Mouse (Mus musculus) hindbrain, embryonic 16.5 days (tissue): ENCODE measurements around the gene Zmiz1. TPM values are rescaled to one million over a fixed set of nuclear protein-coding genes. Genes with fewer than 3 reads are reported as not detected.

ENCODE experiments used
- ATAC-seq: fragments of 200-750 bp; cut with Nextera tagmentation; 2 replicates; pipeline ENCODE4 v1.8.0; 2017; ENCODE audit warnings: moderate TSS enrichment, moderate library complexity
- H3K27ac ChIP-seq: fragments of 300-500 bp; sonication (generic); 2 replicates; pipeline ENCODE4 v1.5.1; 2014; ENCODE audit warnings: low read depth, mild to moderate bottlenecking, control low read depth, low read length, moderate library complexity
- H3K27me3 ChIP-seq: fragments of 300-500 bp; sonication (generic); replicated peaks from 2 replicates; pipeline ENCODE4 v1.6.1; 2014; ENCODE audit warnings: low read length; ENCODE audit not compliant: control insufficient read depth, insufficient read depth
- H3K36me3 ChIP-seq: fragments of 300-500 bp; sonication (generic); 2 replicates; pipeline ENCODE4 v1.6.1; 2014; ENCODE audit warnings: mild to moderate bottlenecking, low read length, moderate library complexity, mixed read lengths; ENCODE audit not compliant: control insufficient read depth, insufficient read depth
- H3K4me1 ChIP-seq: fragments of 300-500 bp; sonication (generic); 2 replicates; pipeline ENCODE4 v1.6.1; 2014; ENCODE audit warnings: low read depth, low read length; ENCODE audit not compliant: control insufficient read depth, insufficient read depth
- H3K4me2 ChIP-seq: fragments of 300-500 bp; sonication (generic); 2 replicates; pipeline ENCODE4 v1.6.1; 2014; ENCODE audit warnings: mild to moderate bottlenecking, low read length, control low read depth, moderate library complexity
- H3K4me3 ChIP-seq: fragments of 300-500 bp; sonication (generic); 2 replicates; pipeline ENCODE4 v1.5.1; 2014; ENCODE audit warnings: mild to moderate bottlenecking, low read length, control low read depth, moderate library complexity
- H3K9ac ChIP-seq: fragments of 300-500 bp; sonication (generic); 2 replicates; pipeline ENCODE4 v1.6.1; 2014; ENCODE audit warnings: low read depth, mild to moderate bottlenecking, control low read depth, low read length, moderate library complexity
- H3K9me3 ChIP-seq: fragments of 300-500 bp; sonication (generic); 2 replicates; pipeline ENCODE4 v1.6.1; 2014; ENCODE audit warnings: mild to moderate bottlenecking, low read length, moderate library complexity; ENCODE audit not compliant: control insufficient read depth
- WGBS: fragments of 180-500 bp; shearing (Covaris S2); extraction: QIAGEN DNeasy Blood & Tissue Kit; methylation state at CpG from one replicate; pipeline ENCODE4 v1.1.7; 2014; 5-methylcytosine and 5-hydroxymethylcytosine counted together
- polyA plus RNA-seq: library from polyadenylated mRNA; unstranded; fragments of >200 nt; fragmentation: Nextera tagmentation; extraction: Ambion mirVana; gene quantifications from 2 replicates; pipeline ENCODE4 v1.2.1, GENCODE M21; 2015

Zmiz1 gene
- polyA plus RNA-seq, 1 experiment from 2014 or later, result 50.4 TPM

DNA sequence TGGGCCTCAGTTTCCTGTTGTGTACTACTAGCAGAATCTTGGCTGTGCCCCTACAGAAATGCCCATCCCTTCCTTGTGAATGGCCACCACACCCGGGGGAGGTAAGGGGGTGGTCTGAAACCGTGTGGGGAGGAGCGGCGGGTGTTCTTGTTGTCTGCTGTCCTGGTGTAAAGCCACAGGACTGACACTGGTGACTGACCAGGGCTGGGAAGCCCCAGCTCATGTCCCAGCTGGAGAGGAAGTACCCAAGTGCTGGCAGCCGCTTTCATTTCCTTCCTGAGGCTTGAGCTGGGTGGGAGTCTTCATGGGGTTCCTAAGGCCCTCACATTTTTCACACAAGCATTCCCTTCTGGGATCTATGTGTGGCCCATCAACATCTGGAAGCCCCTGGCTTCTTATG, 155.7 kb downstream of the Zmiz1 start:
- no peak for ATAC-seq
- no peaks in the 10 kb centered on the region for H3K27me3 ChIP-seq
- no peaks in the 10 kb centered on the region for H3K36me3 ChIP-seq
- no peak overlapping the region for H3K27ac ChIP-seq
- no peak overlapping the region for H3K9ac ChIP-seq
- 71% methylated on average over 5 of the region's 5 CpGs for WGBS
- H3K4me3 ChIP-seq, result no peak overlapping the region
- peaks cover 72% of the 10 kb centered on the region for H3K4me1 ChIP-seq
- H3K4me2 ChIP-seq, result no peak overlapping the region
- no peaks in the 10 kb centered on the region for H3K9me3 ChIP-seq

DNA sequence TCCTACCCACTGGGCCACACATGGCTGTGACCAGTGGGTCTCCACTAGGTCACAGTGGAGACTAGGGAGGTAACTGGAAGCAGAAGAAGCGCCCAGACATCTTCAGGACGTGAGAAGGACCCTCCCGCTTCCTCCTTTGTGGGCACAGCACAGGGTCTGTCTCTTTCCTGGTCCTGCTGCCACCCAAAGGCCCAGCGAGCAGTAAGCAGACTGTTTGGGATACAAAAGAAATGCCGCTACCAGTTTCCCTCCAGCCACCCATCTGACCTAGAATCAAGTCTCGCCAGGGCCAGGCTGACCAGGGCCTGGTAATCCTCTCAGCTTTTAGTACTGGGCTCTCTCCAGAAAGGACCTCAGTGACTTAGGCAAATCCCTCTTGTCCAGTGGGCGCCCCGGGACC, 156.6 kb downstream of the Zmiz1 start:
- Histone ChIP-seq H3K4me1 (peaks cover 67% of the 10 kb centered on the region), H3K27me3 (no peaks in the 10 kb centered on the region), H3K4me3 (no peak overlapping the region), H3K36me3 (no peaks in the 10 kb centered on the region), H3K4me2 (no peak overlapping the region), H3K27ac (no peak overlapping the region), H3K9ac (no peak overlapping the region), H3K9me3 (no peaks in the 10 kb centered on the region)
- 76% methylated on average over 8 of the region's 8 CpGs for whole genome bisulfite sequencing
- ATAC-seq, result no peak

DNA sequence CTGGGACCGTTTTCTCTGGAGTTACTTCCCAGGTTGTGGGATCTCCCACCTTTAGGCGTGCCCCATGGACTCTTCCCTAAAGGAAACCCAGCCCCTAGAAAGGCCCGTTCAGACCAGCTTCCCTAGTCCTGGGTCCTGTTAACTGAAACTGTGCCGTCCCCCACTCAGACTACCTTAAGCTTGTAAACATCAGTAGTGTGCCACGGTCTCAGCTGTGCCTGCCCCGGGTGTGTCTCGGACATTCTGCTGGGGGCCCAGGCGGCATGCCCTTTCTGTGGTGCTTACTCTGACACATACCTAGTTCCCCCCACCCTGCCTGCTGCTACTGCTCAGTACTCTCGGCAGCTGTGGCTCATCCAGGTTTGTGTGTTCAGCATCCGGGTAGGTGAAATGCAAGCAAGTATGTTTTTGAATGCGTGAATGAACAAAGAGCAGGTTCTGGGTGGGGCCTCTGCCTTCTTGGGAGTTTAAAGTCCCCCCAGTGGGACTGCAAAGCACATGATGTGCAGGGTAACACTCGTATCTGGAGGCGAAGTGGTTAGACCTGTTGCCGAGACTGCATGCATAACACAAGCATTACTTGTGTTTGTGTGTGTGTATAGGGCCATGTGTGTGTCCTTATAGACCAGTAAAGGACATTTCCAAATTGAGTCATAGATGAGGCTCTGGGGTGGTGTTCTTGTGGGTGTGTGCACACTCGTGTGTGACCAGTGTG, 157.2 kb downstream of the Zmiz1 start:
- Histone ChIP-seq H3K4me2 (no peak overlapping the region), H3K27me3 (no peaks in the 10 kb centered on the region), H3K4me3 (no peak overlapping the region), H3K4me1 (peaks cover 66% of the 10 kb centered on the region), H3K9ac (no peak overlapping the region), H3K36me3 (no peaks in the 10 kb centered on the region), H3K9me3 (no peaks in the 10 kb centered on the region), H3K27ac (0 out of 2 replicates have a peak overlapping the region, but pooled peaks have one; percentile 3)
- no peak for ATAC-seq
- WGBS, result 81% methylated on average over 15 of the region's 15 CpGs

DNA sequence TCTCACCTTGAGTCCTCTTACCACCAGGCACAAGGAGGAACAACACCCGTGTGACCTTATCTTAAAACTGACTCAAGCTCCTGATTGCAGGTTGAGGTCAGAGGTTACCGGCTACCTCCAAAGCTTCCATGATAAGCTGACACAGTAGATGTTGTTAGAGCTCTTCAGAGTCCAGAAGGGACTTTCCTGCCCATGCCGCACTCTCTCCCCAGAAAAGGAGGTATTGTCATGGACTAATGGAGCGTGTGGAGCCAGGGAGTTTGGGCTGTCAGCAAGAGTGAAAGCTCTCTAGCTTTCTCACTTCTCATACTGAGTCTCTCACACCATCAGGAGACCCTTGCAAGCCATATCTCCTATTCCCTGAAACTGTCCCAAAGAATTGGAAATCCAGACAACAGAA, 158.3 kb downstream of the Zmiz1 start:
- Histone ChIP-seq H3K4me3 (no peak overlapping the region), H3K27ac (no peak overlapping the region), H3K27me3 (no peaks in the 10 kb centered on the region), H3K4me2 (no peak overlapping the region), H3K9me3 (no peaks in the 10 kb centered on the region), H3K36me3 (no peaks in the 10 kb centered on the region), H3K4me1 (peaks cover 63% of the 10 kb centered on the region), H3K9ac (no peak overlapping the region)
- ATAC-seq, result no peak
- 48% methylated on average over 4 of the region's 4 CpGs for WGBS

DNA sequence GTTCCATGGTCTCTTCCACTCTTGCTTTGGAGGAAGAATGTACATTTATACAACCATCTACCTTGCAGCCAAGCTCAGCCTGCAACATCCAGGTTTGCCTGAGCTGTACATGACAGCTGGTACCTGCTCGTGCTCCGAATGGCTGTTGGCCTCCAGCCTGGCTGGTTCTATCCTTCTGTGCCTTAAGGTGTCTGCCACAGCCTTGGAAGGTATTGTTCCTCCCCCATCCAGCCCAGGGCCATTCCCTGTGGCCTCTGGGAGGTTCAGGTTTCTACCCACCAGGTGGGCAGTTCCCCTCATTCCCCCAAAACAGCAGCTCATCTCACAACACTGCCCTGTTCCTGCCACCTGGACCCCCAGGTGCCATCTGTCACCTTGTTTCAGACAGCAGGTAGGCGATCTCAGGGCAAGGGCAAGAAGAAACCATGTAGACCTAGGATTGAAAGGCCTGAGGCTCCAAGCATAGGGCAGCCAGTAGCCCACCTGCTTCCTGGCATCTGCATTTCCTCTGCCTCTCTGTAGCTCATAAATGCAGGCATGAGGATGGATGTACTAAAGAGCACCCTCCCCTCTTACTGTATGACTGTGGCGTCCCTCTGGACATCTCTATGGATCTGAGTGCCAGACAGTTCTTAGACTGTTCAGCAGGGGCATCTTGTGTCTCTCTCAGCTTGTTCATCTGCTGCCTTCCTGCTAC, 160.2 kb downstream of the Zmiz1 start:
- Histone ChIP-seq H3K9me3 (no peaks in the 10 kb centered on the region), H3K27ac (peak overlapping the region; percentile 60), H3K36me3 (no peaks in the 10 kb centered on the region), H3K4me2 (no peak overlapping the region), H3K27me3 (no peaks in the 10 kb centered on the region), H3K4me1 (peaks cover 68% of the 10 kb centered on the region), H3K9ac (peak overlapping the region; percentile 23; the same call in 1 of the 2 replicates), H3K4me3 (no peak overlapping the region)
- WGBS, result 57% methylated on average over 4 of the region's 4 CpGs
- ATAC-seq, result 0 out of 2 replicates have a peak, but pooled peaks have one; percentile 10

DNA sequence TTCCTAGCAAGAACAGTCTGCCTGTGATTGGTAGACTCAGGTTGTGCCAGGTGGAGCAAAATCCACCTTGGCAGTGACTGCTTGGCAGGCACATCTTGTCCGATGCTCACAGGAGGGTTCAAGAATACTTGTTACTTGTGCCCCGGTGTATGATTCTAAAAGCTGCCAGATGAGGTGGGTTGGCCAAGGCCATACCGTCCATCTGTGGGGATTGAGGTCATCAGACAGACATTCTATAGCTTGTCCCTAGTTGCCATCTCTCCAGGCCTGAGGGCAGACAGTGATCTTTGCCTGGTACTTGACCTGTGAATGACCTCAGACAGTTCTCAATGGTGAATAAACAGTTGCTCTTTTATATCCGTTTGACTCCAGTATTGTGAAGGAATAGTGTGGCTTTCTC, 161.8 kb downstream of the Zmiz1 start:
- no peak overlapping the region for H3K4me3 ChIP-seq
- no peaks in the 10 kb centered on the region for H3K9me3 ChIP-seq
- H3K27ac ChIP-seq, result no peak overlapping the region; the same call in 1 of the 2 replicates
- H3K36me3 ChIP-seq, result no peaks in the 10 kb centered on the region
- H3K4me2 ChIP-seq, result no peak overlapping the region
- no peaks in the 10 kb centered on the region for H3K27me3 ChIP-seq
- WGBS, result 46% methylated on average over 4 of the region's 4 CpGs
- no peak for ATAC-seq
- H3K9ac ChIP-seq, result no peak overlapping the region
- H3K4me1 ChIP-seq, result peaks cover 59% of the 10 kb centered on the region

DNA sequence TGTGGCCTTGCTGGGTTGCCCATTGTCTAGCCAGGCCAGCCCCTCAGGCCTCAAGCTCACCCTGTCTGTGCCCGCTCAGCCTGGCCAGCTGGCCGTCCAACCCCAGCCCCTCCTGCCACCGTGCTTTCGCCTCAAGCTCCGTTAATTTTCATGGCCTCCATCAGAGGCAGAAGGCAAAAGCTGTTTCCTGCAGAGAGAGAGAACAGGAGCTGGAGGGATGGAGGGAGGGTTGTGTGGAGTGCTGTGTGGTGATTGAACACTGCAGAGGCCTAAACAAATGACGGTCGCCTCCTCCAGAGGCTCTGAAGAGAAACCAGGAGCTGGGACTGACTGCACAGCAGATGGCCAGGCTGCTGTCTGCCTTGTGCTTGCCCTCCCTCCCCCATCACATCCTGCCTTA, 164.7 kb downstream of the Zmiz1 start:
- peaks cover 53% of the 10 kb centered on the region for H3K4me1 ChIP-seq
- H3K4me2 ChIP-seq, result no peak overlapping the region
- no peaks in the 10 kb centered on the region for H3K9me3 ChIP-seq
- H3K27ac ChIP-seq, result peak overlapping the region; percentile 73
- peak; percentile 60 for ATAC-seq
- no peaks in the 10 kb centered on the region for H3K36me3 ChIP-seq
- H3K4me3 ChIP-seq, result no peak overlapping the region
- 20% methylated on average over 7 of the region's 7 CpGs for WGBS
- H3K9ac ChIP-seq, result peak overlapping the region; percentile 1; the same call in 1 of the 2 replicates
- H3K27me3 ChIP-seq, result no peaks in the 10 kb centered on the region

DNA sequence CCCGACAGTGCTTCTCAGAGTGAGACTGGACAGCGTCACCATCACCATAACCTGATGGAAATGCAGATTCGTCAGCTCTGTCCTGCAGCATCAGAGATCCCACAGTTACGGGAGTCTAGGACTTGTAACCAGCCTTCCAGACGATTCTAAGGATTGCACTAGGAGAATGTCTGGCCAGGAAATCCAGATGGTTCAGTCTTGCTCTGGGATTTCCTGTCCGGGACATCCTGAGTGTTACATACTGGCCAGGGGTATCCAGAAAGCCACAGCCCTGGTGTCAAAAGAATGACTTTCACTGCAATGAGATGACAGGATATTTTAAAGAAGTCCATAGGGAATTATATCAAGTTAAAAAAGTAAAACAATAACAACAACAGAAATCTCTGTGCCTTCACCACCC, 165.7 kb downstream of the Zmiz1 start:
- 0 out of 2 replicates have a peak overlapping the region, but pooled peaks have one; percentile 73 for H3K27ac ChIP-seq
- H3K4me3 ChIP-seq, result no peak overlapping the region
- H3K4me2 ChIP-seq, result no peak overlapping the region
- H3K9ac ChIP-seq, result no peak overlapping the region
- peaks cover 46% of the 10 kb centered on the region for H3K4me1 ChIP-seq
- no peaks in the 10 kb centered on the region for H3K9me3 ChIP-seq
- no peak for ATAC-seq
- WGBS, result 85% methylated on average over 6 of the region's 6 CpGs
- H3K36me3 ChIP-seq, result no peaks in the 10 kb centered on the region
- H3K27me3 ChIP-seq, result no peaks in the 10 kb centered on the region

DNA sequence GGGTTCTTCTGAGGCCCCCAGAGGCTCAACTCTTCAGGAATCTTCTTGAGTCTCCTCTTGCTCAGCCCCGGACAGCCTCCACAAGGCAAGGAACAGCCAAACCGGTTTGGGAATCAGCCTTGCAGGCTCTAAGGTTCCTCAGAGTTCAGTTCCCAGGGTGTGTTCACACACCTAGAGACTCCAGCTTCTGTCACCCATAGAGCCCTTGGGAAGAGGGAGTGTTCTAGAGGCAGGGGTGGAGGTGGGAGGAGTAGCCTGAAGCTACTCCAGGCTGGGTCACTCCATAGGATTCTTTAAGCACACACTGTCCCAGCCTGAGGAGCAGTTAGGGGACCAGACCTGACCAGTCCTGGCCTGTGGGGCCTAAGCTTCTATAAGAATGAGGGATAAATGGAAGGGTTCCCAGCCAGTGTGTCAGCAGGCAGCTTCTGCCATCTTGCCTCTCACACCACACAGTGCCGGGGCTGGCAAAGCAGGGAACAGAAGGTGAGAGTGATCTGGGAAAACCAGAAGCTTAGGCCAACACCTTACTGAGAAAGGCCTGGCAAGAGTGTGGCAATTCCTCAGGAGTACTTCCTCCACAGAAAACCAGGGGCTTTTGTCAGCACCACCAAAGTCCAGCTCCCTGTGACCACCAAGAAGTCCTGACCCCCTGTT, 168.7 kb downstream of the Zmiz1 start:
- H3K9ac ChIP-seq, result no peak overlapping the region
- 81% methylated on average over 3 of the region's 3 CpGs for WGBS
- no peak overlapping the region for H3K27ac ChIP-seq
- peaks cover 32% of the 10 kb centered on the region for H3K4me1 ChIP-seq
- no peaks in the 10 kb centered on the region for H3K36me3 ChIP-seq
- no peak overlapping the region for H3K4me3 ChIP-seq
- no peak overlapping the region for H3K4me2 ChIP-seq
- no peak for ATAC-seq
- no peaks in the 10 kb centered on the region for H3K9me3 ChIP-seq
- H3K27me3 ChIP-seq, result no peaks in the 10 kb centered on the region
